Mouse (Mus musculus): ENCODE measurements at regions not wholly inside any gene's neighbourhood (a gene's known extent, or its start where the extent isn't known, plus 50 kb on each side); places are given as distances from the start of the nearest gene placed in this dataset.

- no peak overlapping the region for H3K27ac ChIP-seq (replicated peaks)
- no peak overlapping the region for H3K4me3 ChIP-seq
- H3K9ac ChIP-seq: no peak overlapping the region
- H3K27me3 ChIP-seq (replicated peaks): no peaks in the 10 kb centered on the region
- no peaks in the 10 kb centered on the region for H3K9me3 ChIP-seq
- H3K4me1 ChIP-seq: no peaks in the 10 kb centered on the region
- H3K4me2 ChIP-seq: no peak overlapping the region
- ATAC-seq (ENCODE audit: extremely low read depth, insufficient number of reproducible peaks, low FRiP score, low TSS enrichment): no peak
- H3K36me3 ChIP-seq: no peaks in the 10 kb centered on the region
These were observed 207.2 kb upstream of the Dmd start for GRCm38 (mm10) chrX:82741478-82741877.

GRCm38 (mm10) chrX:82764204-82764603 is 184.5 kb upstream of the Dmd start:
- Histone ChIP-seq H3K27ac (replicated peaks) (no peak overlapping the region), H3K4me1 (no peaks in the 10 kb centered on the region), H3K4me3 (no peak overlapping the region), H3K9ac (no peak overlapping the region), H3K27me3 (replicated peaks) (no peaks in the 10 kb centered on the region), H3K36me3 (no peaks in the 10 kb centered on the region), H3K4me2 (no peak overlapping the region), H3K9me3 (peaks cover 12% of the 10 kb centered on the region; the same call in 1 of the 2 replicates)
- no peak for ATAC-seq (ENCODE audit: extremely low read depth, insufficient number of reproducible peaks, low FRiP score, low TSS enrichment)
- 42% methylated on average over 2 of the region's 2 CpGs for WGBS

- no peaks in the 10 kb centered on the region for H3K27me3 ChIP-seq (replicated peaks)
- WGBS: 33% methylated on average over 2 of the region's 2 CpGs
- no peaks in the 10 kb centered on the region for H3K4me1 ChIP-seq
- no peak overlapping the region for H3K4me3 ChIP-seq
- H3K9ac ChIP-seq: no peak overlapping the region
- no peak overlapping the region for H3K27ac ChIP-seq (replicated peaks)
- ATAC-seq (ENCODE audit: extremely low read depth, insufficient number of reproducible peaks, low FRiP score, low TSS enrichment): no peak
- H3K36me3 ChIP-seq: no peaks in the 10 kb centered on the region
- no peaks in the 10 kb centered on the region for H3K9me3 ChIP-seq
- H3K4me2 ChIP-seq: no peak overlapping the region
These were observed 139.5 kb upstream of the Dmd start for GRCm38 (mm10) chrX:82809171-82809570.

- Histone ChIP-seq H3K9me3 (no peaks in the 10 kb centered on the region), H3K4me2 (peak overlapping the region; percentile 64), H3K36me3 (no peaks in the 10 kb centered on the region), H3K27ac (replicated peaks) (no peak overlapping the region), H3K27me3 (replicated peaks) (no peaks in the 10 kb centered on the region), H3K9ac (peak overlapping the region; percentile 37; the same call in 1 of the 2 replicates), H3K4me1 (no peaks in the 10 kb centered on the region), H3K4me3 (peak overlapping the region; percentile 43)
- ATAC-seq (ENCODE audit: extremely low read depth, insufficient number of reproducible peaks, low FRiP score, low TSS enrichment): no peak
- 21% methylated on average over 11 of the region's 11 CpGs for WGBS
These were observed 134.1 kb upstream of the Dmd start for GRCm38 (mm10) chrX:82814618-82815017.

- 49% methylated on average over 4 of the region's 4 CpGs for WGBS
- no peak for ATAC-seq (ENCODE audit: extremely low read depth, insufficient number of reproducible peaks, low FRiP score, low TSS enrichment)
- no peaks in the 10 kb centered on the region for H3K4me1 ChIP-seq
- H3K9ac ChIP-seq: no peak overlapping the region
- no peaks in the 10 kb centered on the region for H3K36me3 ChIP-seq
- H3K9me3 ChIP-seq: no peaks in the 10 kb centered on the region
- H3K27me3 ChIP-seq (replicated peaks): no peaks in the 10 kb centered on the region
- no peak overlapping the region for H3K4me2 ChIP-seq
- H3K4me3 ChIP-seq: no peak overlapping the region
- H3K27ac ChIP-seq (replicated peaks): no peak overlapping the region
These were observed 131.6 kb upstream of the Dmd start for GRCm38 (mm10) chrX:82817045-82817444.

- Histone ChIP-seq H3K9me3 (no peaks in the 10 kb centered on the region), H3K4me2 (peak overlapping the region; percentile 16; the same call in 1 of the 2 replicates), H3K36me3 (no peaks in the 10 kb centered on the region), H3K27me3 (replicated peaks) (no peaks in the 10 kb centered on the region), H3K4me1 (no peaks in the 10 kb centered on the region), H3K9ac (no peak overlapping the region), H3K27ac (replicated peaks) (no peak overlapping the region), H3K4me3 (no peak overlapping the region)
- no peak for ATAC-seq (ENCODE audit: extremely low read depth, insufficient number of reproducible peaks, low FRiP score, low TSS enrichment)
- 35% methylated on average over 5 of the region's 5 CpGs for WGBS
These were observed 125.1 kb upstream of the Dmd start for GRCm38 (mm10) chrX:82823606-82824005.

GRCm38 (mm10) chrX:82866116-82866515 is 82.6 kb upstream of the Dmd start:
- H3K9me3 ChIP-seq: no peaks in the 10 kb centered on the region
- H3K27me3 ChIP-seq (replicated peaks): no peaks in the 10 kb centered on the region
- H3K4me3 ChIP-seq: no peak overlapping the region
- no peak overlapping the region for H3K27ac ChIP-seq (replicated peaks)
- no peaks in the 10 kb centered on the region for H3K4me1 ChIP-seq
- no peaks in the 10 kb centered on the region for H3K36me3 ChIP-seq
- no peak overlapping the region for H3K9ac ChIP-seq
- H3K4me2 ChIP-seq: no peak overlapping the region
- ATAC-seq (ENCODE audit: extremely low read depth, insufficient number of reproducible peaks, low FRiP score, low TSS enrichment): no peak
- WGBS: 17% methylated on average over 1 of the region's 1 CpGs
